In genomic region chr17:7863745-7864144, GRCm38 (mm10) we compare ENCODE assay signal across 8 mouse cellular contexts. TPM values are rescaled to one million over a fixed set of nuclear protein-coding genes. Genes with fewer than 3 reads are reported as not detected.
DNase-seq lines count a peak whose midpoint lies in the region; ATAC-seq lines count a peak whose summit lies in the region.

No protein-coding gene starts in this region.

- no peak for ATAC-seq in cerebellum, adult (ENCODE audit: insufficient number of reproducible peaks, low FRiP score, low TSS enrichment)
- no peak for ATAC-seq in embryonic facial prominence, embryonic 11.5 days (replicated peaks; ENCODE audit: insufficient number of reproducible peaks, low FRiP score, low TSS enrichment, low read depth)

- no peak overlapping the region for H3K27ac ChIP-seq in embryonic facial prominence, embryonic 11.5 days (replicated peaks; ENCODE audit: low read depth, low read length)

- WGBS in embryonic facial prominence, embryonic 11.5 days: 24% methylated on average over 4 of the region's 4 CpGs

- H3K9ac ChIP-seq in embryonic facial prominence, embryonic 11.5 days (replicated peaks; ENCODE audit: low read length): no peak overlapping the region

- no peak overlapping the region for H3K4me2 ChIP-seq in embryonic facial prominence, embryonic 11.5 days (ENCODE audit: low read depth, low read length)

- H3K4me3 ChIP-seq in embryonic facial prominence, embryonic 11.5 days (ENCODE audit: low read depth, low read length): no peak overlapping the region

- H3K9me3 ChIP-seq in embryonic facial prominence, embryonic 11.5 days (replicated peaks; ENCODE audit: control insufficient read depth, low read length): no peaks in the 10 kb centered on the region

- no peaks in the 10 kb centered on the region for H3K27me3 ChIP-seq in embryonic facial prominence, embryonic 11.5 days (ENCODE audit: control insufficient read depth, insufficient read depth, low read length)

- H3K36me3 ChIP-seq in embryonic facial prominence, embryonic 11.5 days (replicated peaks; ENCODE audit: control insufficient read depth, insufficient read depth, low read depth, low read length): no peaks in the 10 kb centered on the region

- DNase-seq in cerebellum, adult 11 months: peak; percentile 28
- DNase-seq in 416B (ENCODE audit: low read depth): peak; percentile 63
- peak; percentile 71 to 80 for DNase-seq in adrenal gland, postnatal 36 days
- DNase-seq in embryonic facial prominence, embryonic 11.5 days (ENCODE audit: low spot score): peak; percentile 82
- peak; percentile 60 to 79 for DNase-seq in kidney, postnatal 25 days
- peak; percentile 36 to 82 for DNase-seq in lung, postnatal 4 days
- DNase-seq in spleen, postnatal 36 days (ENCODE audit: low spot score in 2 of 2): peak; percentile 45

- H3K4me1 ChIP-seq in embryonic facial prominence, embryonic 11.5 days (ENCODE audit: control insufficient read depth, insufficient read depth, low read length): no peaks in the 10 kb centered on the region

RNA-seq across cellular contexts. Expression of gene Fndc1, which starts 36.6 kb away (rescaled TPM):
- total RNA-seq in adrenal gland, postnatal 36 days (2021): 10 to 100 TPM; 12.2 to 17.2 TPM
- polyA plus RNA-seq in embryonic facial prominence, embryonic 11.5 days (2014; fragmentation: Nextera tagmentation; extraction: Ambion mirVana): 2.5 and 3.0 TPM in 2 replicates

Comparison
In these comparisons a context has a peak if more than half of its experiments do, and no peak if none do; other contexts are left out.
1. DNase-seq: peak in every context shown above with its lines; median percentile 82 in embryonic facial prominence, embryonic 11.5 days; 76 in adrenal gland, postnatal 36 days; 70 in kidney, postnatal 25 days; 63 in 416B; 59 in lung, postnatal 4 days; 45 in spleen, postnatal 36 days; 28 in cerebellum, adult 11 months.